Mouse (Mus musculus) kidney, postnatal 0 days (tissue): Measurements from ENCODE around the gene Rad9a. TPM values are rescaled to one million over a fixed set of nuclear protein-coding genes. Genes with fewer than 3 reads are reported as not detected.

ENCODE experiments used
- ATAC-seq: fragments of 200-750 bp; cut with Nextera tagmentation; replicated peaks from 2 replicates; pipeline ENCODE4 v1.8.0; 2017; ENCODE audit warnings: low read depth, moderate number of reproducible peaks, moderate TSS enrichment, moderate library complexity; ENCODE audit not compliant: low FRiP score
- DNase-seq: peaks from one replicate; pipeline ENCODE4 v3.0.0-alpha.2; 2016; ENCODE audit warnings: low spot score
- H3K27ac ChIP-seq: fragments of 300-500 bp; sonication (generic); 2 replicates; pipeline ENCODE4 v1.5.1; 2014; ENCODE audit warnings: mild to moderate bottlenecking
- H3K27me3 ChIP-seq: fragments of 300-500 bp; sonication (generic); 2 replicates; pipeline ENCODE4 v1.6.1; 2014; ENCODE audit warnings: low read length, mixed read lengths; ENCODE audit not compliant: insufficient read depth
- H3K36me3 ChIP-seq: fragments of 300-500 bp; sonication (generic); 2 replicates; pipeline ENCODE4 v1.6.1; 2014; ENCODE audit warnings: low read length, mixed read lengths; ENCODE audit not compliant: insufficient read depth
- H3K4me1 ChIP-seq: fragments of 300-500 bp; sonication (generic); replicated peaks from 2 replicates; pipeline ENCODE4 v1.6.1; 2014; ENCODE audit warnings: antibody characterized with exemption, low read length, mixed read lengths; ENCODE audit not compliant: insufficient read depth
- H3K4me2 ChIP-seq: fragments of 300-500 bp; sonication (generic); 2 replicates; pipeline ENCODE4 v1.6.1; 2014; ENCODE audit warnings: mild to moderate bottlenecking, low read length, moderate library complexity, mixed read lengths
- H3K4me3 ChIP-seq: fragments of 300-500 bp; sonication (generic); replicated peaks from 2 replicates; pipeline ENCODE4 v1.5.1; 2014; ENCODE audit warnings: low read depth, low read length
- H3K9ac ChIP-seq: fragments of 300-500 bp; sonication (generic); 2 replicates; pipeline ENCODE4 v1.6.1; 2014; ENCODE audit warnings: low read depth, low read length
- H3K9me3 ChIP-seq: fragments of 300-500 bp; sonication (generic); replicated peaks from 2 replicates; pipeline ENCODE4 v1.6.1; 2016; ENCODE audit warnings: low read length, inconsistent platforms, mixed read lengths
- CTCF ChIP-seq: IDR thresholded peaks from 2 replicates; pipeline ENCODE4 v1.5.1; 2016; ENCODE audit warnings: antibody characterized with exemption, low read depth, mild to moderate bottlenecking, moderate library complexity
- WGBS: fragments of 180-500 bp; shearing (Covaris S2); extraction: QIAGEN DNeasy Blood & Tissue Kit; methylation state at CpG from one replicate; pipeline ENCODE4 v1.1.7; 2014; 5-methylcytosine and 5-hydroxymethylcytosine counted together
- polyA plus RNA-seq: library from polyadenylated mRNA; unstranded; fragments of >200 nt; fragmentation: Nextera tagmentation; extraction: Ambion mirVana; gene quantifications from 2 replicates; pipeline ENCODE4 v1.2.1, GENCODE M21; 2015

Gene Rad9a
- polyA plus RNA-seq, 1 experiment from 2014 or later = 22.8 TPM

DNA sequence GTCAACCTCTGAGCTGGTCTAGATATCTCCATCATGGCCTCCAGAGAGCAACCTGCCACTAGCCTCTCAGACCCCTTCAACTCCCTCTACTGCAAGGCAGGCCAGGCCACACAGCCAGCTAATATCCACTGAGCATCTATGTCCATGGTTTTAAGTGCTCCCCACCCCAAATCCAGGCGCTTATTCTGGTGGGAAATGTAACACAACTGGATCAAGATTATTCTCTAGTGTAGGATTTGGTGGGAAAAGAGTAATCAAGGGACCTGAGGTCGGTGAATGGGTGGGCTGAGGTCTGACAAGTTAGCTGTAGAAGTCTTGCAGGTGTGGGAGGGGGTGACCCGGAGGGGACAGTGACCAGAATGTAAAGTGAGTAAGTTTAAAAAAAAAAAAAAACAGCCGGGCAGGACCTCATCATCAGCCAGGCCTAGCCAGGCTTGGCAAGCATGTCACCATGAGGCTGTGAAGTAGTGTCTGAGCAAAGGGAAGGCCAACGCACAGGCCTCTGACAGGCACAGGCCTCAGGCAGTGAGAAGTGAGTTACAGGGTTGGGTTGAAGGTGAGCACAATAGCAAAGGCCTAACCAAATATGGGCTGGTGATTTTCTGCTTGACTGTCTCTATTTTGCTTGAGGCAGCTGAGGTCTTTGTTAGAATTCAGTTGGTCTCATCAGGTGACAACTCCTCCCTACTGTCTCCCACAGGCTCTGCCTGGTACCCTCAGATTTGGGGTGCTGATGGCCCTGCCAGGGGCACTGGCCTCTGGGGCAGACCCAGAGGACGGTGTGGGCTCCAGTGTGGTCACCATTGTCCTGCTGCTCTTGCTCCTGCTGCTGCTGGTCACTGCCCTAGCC is 46.0 kb downstream of the Rad9a start:
- WGBS = 52% methylated on average over 6 of the region's 6 CpGs
- DNase-seq (peak; percentile 71), ATAC-seq (peak; percentile 12; the same call in 1 of the 2 replicates)
- no peak for TF ChIP-seq CTCF
- Histone ChIP-seq H3K9me3 (no peaks in the 10 kb centered on the region), H3K36me3 (peaks cover 49% of the 10 kb centered on the region), H3K4me2 (no peak overlapping the region), H3K4me3 (no peak overlapping the region), H3K27ac (0 out of 2 replicates have a peak overlapping the region, but pooled peaks have one; percentile 25), H3K9ac (no peak overlapping the region), H3K4me1 (no peaks in the 10 kb centered on the region), H3K27me3 (no peaks in the 10 kb centered on the region)

DNA sequence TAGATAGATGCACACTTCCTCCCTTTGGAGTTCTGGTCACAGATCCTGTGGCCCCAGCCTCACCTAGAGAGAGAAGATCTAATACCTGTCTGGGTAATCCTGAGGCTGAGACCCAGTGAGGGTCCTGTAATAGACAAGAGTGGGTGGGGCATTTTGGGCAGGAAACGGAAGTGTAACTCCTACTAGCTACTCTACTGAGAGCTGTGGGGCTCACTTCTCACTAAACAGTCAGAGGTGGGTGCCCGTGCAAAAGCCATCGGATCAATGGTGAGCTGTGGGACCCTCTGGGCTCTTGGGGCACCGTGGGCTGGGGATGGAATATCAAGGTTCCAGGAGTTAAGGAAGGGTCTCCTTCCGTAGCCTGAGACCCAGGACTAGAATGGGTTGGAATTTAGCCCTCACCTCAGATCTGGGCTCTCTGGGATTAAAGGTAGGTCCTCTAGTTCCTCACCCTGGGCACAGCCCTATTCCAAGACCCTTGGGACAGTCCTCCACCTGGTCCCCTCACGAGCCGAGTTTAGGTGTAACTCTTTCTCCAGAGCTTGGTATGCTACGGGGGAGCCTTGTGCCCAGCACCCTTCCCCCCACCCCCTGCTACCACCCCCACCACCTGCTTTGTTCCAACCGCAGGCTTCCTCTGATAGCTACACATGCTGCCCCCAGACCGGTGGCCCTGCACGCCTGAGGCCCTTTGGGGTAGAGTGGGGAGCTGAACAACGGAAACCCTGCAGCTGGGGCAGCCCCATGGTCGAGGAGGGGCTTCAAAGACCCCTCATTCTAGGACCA is 46.8 kb downstream of the Rad9a start:
- 0 out of 2 replicates have a peak overlapping the region, but pooled peaks have one; percentile 5 for H3K9ac ChIP-seq
- ATAC-seq = no peak
- no peaks in the 10 kb centered on the region for H3K27me3 ChIP-seq
- no peak for DNase-seq
- H3K27ac ChIP-seq = no peak overlapping the region
- TF ChIP-seq CTCF = no peak
- H3K9me3 ChIP-seq = no peaks in the 10 kb centered on the region
- H3K4me3 ChIP-seq = no peak overlapping the region
- H3K36me3 ChIP-seq = peaks cover 45% of the 10 kb centered on the region
- WGBS = 76% methylated on average over 13 of the region's 13 CpGs
- no peaks in the 10 kb centered on the region; the same call in 1 of the 2 replicates for H3K4me1 ChIP-seq
- no peak overlapping the region for H3K4me2 ChIP-seq

DNA sequence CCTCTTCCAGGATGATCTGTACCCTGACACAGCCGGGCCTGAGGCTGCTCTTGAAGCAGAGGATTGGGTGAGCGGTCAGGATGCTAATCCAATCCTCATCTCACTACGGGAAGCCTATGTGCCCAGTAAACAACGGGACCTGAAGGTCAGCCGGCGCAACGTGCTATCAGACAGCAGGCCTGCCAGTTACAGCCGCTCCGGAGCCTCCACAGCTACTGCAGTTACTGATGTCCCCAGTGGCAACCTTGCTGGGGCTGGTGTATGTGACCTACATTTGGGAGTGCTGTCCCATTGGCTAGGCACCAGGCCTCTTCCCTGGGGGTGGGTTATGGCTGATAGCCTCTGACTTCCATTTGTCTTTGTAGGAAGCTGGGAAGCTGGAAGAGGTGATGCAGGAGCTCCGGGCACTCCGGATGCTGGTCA is 48.2 kb downstream of the Rad9a start, which contains the start of gene Ptprcap:
Gene Ptprcap, plus strand, starts transcription at position 373 of the 423 bp plus-strand sequence.
- Histone ChIP-seq H3K4me1 (peaks cover 7% of the 10 kb centered on the region; the same call in 1 of the 2 replicates), H3K9me3 (no peaks in the 10 kb centered on the region), H3K4me3 (no peak within 1 kb of the TSS), H3K36me3 (peaks cover 31% of the 10 kb centered on the region), H3K9ac (no peak within 1 kb of the TSS), H3K27ac (no peak within 1 kb of the TSS), H3K27me3 (no peaks in the 10 kb centered on the region), H3K4me2 (no peak within 1 kb of the TSS)
- ATAC-seq (no peak), DNase-seq (no peak)
- WGBS = 76% methylated on average over 11 of the region's 11 CpGs
- no peak for TF ChIP-seq CTCF

DNA sequence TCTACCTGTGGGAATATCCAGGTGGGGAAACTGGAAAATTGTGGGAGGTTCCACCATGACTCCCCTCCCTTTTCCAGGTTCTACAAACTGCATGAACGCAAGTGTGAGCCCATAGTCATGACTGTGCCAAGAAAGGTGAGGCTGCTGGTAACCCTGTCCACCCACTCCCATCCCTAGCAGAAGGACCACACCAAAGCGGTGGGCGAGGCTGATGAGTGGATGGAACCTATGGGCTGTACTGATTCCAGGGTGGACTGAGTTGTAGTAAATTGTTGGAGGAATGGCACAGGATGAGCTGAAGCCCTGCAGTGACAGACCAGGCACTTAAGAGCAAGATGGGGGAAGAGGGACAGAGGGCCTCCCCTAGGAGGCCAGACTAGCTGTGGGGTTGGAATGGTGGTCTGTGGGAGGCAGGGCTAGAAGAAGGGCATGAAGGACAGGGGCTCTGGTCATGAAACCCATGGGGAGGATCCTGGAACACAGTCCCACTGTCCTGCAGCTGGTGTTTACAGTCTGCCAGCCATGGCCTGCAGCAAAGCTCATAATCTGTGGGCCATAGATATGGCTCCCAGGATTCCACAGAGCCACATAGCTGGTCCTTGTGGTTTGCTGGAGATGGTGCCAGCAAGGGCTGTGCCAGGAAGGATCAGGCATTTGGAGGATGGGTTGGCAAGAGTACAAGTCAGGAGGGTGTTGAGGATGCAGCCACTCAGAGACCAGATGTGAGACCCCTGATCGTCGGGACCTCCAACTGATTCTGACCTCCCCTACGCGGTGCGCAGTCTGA is 48.8 kb downstream of the Rad9a start:
- Histone ChIP-seq H3K9me3 (no peaks in the 10 kb centered on the region), H3K4me3 (no peak overlapping the region), H3K9ac (no peak overlapping the region), H3K4me1 (peaks cover 11% of the 10 kb centered on the region; the same call in 1 of the 2 replicates), H3K4me2 (no peak overlapping the region), H3K36me3 (peaks cover 27% of the 10 kb centered on the region), H3K27ac (no peak overlapping the region), H3K27me3 (no peaks in the 10 kb centered on the region)
- DNase-seq = no peak
- ATAC-seq = no peak
- no peak for TF ChIP-seq CTCF
- 84% methylated on average over 8 of the region's 8 CpGs for WGBS

DNA sequence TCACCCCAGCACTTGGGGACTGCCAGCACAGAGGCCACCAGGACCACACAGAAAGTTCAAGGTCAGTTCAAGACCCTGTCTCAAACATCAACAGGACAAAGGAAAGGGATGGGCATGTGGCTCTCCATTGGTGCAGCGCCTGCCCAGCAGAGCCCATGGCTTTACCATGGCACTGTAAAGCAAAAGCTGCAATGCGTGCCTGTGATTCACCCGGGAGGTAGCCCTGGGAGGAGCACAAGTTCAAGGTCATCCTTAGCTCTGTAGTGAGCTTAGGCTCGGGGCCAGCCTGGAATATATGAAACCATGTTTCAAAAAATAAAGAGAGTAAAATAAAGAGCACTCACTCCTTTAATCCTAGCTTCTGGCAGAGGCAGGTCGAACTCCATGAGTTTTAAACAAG is 49.6 kb downstream of the Rad9a start:
- Histone ChIP-seq H3K9me3 (no peaks in the 10 kb centered on the region), H3K36me3 (peaks cover 22% of the 10 kb centered on the region), H3K4me2 (no peak overlapping the region), H3K4me1 (peaks cover 11% of the 10 kb centered on the region; the same call in 1 of the 2 replicates), H3K9ac (no peak overlapping the region), H3K4me3 (no peak overlapping the region), H3K27me3 (no peaks in the 10 kb centered on the region), H3K27ac (no peak overlapping the region)
- no peak for ATAC-seq
- no peak for TF ChIP-seq CTCF
- 88% methylated on average over 5 of the region's 5 CpGs for WGBS
- DNase-seq = no peak
